Mouse (Mus musculus) forebrain, postnatal 0 days (tissue): ENCODE results near the gene Pax7. TPM values are rescaled to one million over a fixed set of nuclear protein-coding genes. Genes with fewer than 3 reads are reported as not detected.

Source experiments
- ATAC-seq: fragments of 200-750 bp; cut with Nextera tagmentation; 2 replicates; pipeline ENCODE4 v1.8.0; 2017; ENCODE audit warnings: mild to moderate bottlenecking, moderate library complexity
- DNase-seq: peaks from one replicate; pipeline ENCODE4 v3.0.0-alpha.2; 2015
- H3K27ac ChIP-seq: fragments of 300-500 bp; sonication (generic); 2 replicates; pipeline ENCODE4 v1.5.1; 2014; ENCODE audit warnings: low read depth, mild to moderate bottlenecking, antibody characterized with exemption, low read length, moderate library complexity, mixed read lengths
- H3K27me3 ChIP-seq: fragments of 300-500 bp; sonication (generic); 2 replicates; pipeline ENCODE4 v1.6.1; 2014; ENCODE audit warnings: mild to moderate bottlenecking, low read length, mixed read lengths; ENCODE audit not compliant: insufficient read depth
- H3K36me3 ChIP-seq: fragments of 300-500 bp; sonication (generic); 2 replicates; pipeline ENCODE4 v1.6.1; 2014; ENCODE audit warnings: mild to moderate bottlenecking, moderate library complexity; ENCODE audit not compliant: insufficient read depth
- H3K4me1 ChIP-seq: fragments of 300-500 bp; sonication (generic); 2 replicates; pipeline ENCODE4 v1.6.1; 2014; ENCODE audit warnings: antibody characterized with exemption; ENCODE audit not compliant: insufficient read depth
- H3K4me2 ChIP-seq: fragments of 300-500 bp; sonication (generic); 2 replicates; pipeline ENCODE4 v1.6.1; 2014; ENCODE audit warnings: low read depth, mild to moderate bottlenecking, moderate library complexity
- H3K4me3 ChIP-seq: fragments of 300-500 bp; sonication (generic); 2 replicates; pipeline ENCODE4 v1.5.1; 2014; ENCODE audit warnings: low read depth, low read length, mixed read lengths
- H3K9ac ChIP-seq: fragments of 300-500 bp; sonication (generic); 2 replicates; pipeline ENCODE4 v1.6.1; 2014; ENCODE audit warnings: mild to moderate bottlenecking
- H3K9me3 ChIP-seq: fragments of 300-500 bp; sonication (generic); 2 replicates; pipeline ENCODE4 v1.6.1; 2016; ENCODE audit warnings: low read length
- CTCF ChIP-seq: sonication (generic); IDR thresholded peaks from 2 replicates; pipeline ENCODE4 v1.5.1; 2016; ENCODE audit warnings: antibody characterized with exemption, control low read depth, low read depth
- WGBS: fragments of 180-500 bp; shearing (Covaris S2); extraction: QIAGEN DNeasy Blood & Tissue Kit; methylation state at CpG from one replicate; pipeline ENCODE4 v1.1.7; 2014; 5-methylcytosine and 5-hydroxymethylcytosine counted together
- polyA plus RNA-seq: library from polyadenylated mRNA; unstranded; fragments of >200 nt; fragmentation: Nextera tagmentation; extraction: Ambion mirVana; gene quantifications from 2 replicates; pipeline ENCODE4 v1.2.1, GENCODE M21; 2015
- total RNA-seq: library from RNA; depleted of rRNA; stranded (reverse); fragments of >200 nt; gene quantifications from 2 replicates; pipeline ENCODE4 v1.2.3, GENCODE M21; 2014

Pax7 gene
- total and polyA plus RNA-seq, 2 experiments from 2014 or later = 0.05 TPM; not detected in 1

DNA sequence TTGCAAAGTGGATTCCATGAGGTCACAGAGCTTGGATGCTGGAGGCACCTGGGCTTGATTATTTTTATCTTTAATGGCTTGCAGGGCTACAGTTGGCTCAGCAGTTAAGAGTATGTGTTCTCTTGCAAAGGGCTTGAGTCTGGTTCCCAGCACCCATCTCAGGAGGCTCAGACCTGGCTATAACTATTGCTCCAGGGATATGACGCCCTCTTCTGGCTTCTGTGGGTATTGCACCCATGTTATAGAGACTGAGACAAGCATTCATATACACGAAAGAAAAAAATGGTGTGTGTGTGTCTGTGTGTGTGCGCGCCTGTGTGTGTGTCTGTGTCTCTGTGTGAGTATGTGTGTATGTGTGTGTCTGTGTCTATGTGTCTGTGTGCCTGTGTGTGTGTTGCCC lies 7.1 kb upstream of the Pax7 start:
- no peak for ATAC-seq
- H3K27me3 ChIP-seq = peaks cover 45% of the 10 kb centered on the region
- no peak for DNase-seq
- H3K4me1 ChIP-seq = no peaks in the 10 kb centered on the region
- no peaks in the 10 kb centered on the region for H3K9me3 ChIP-seq
- no peak overlapping the region for H3K4me2 ChIP-seq
- H3K27ac ChIP-seq = no peak overlapping the region
- 78% methylated on average over 4 of the region's 4 CpGs for WGBS
- H3K4me3 ChIP-seq = no peak overlapping the region
- no peak overlapping the region for H3K9ac ChIP-seq
- no peaks in the 10 kb centered on the region for H3K36me3 ChIP-seq
- TF ChIP-seq CTCF = peak; percentile 31

DNA sequence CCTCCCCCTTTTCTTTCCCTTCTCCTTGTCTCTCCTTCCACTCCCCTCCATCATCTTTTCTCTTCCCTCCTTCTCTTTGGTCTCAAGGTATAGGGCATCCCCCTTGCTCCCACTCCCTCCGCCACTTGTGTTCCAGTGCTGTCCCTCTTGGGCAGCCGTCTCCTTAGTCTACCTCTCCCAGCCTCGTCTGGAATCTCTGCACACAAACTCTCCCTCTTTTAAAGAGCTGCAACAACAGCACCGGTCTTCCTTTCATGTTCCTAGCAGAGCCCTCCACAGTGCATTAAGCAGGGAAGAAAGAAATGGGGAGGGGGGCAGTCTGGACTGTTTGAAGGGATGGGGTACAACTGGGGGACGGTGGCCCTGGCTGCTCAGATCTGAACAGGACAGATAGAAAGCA lies 3.4 kb upstream of the Pax7 start:
- Histone ChIP-seq H3K27me3 (peaks cover 69% of the 10 kb centered on the region), H3K9me3 (no peaks in the 10 kb centered on the region), H3K9ac (no peak overlapping the region), H3K4me1 (no peaks in the 10 kb centered on the region), H3K27ac (no peak overlapping the region), H3K4me3 (no peak overlapping the region), H3K4me2 (no peak overlapping the region), H3K36me3 (no peaks in the 10 kb centered on the region)
- no peak for TF ChIP-seq CTCF
- 7% methylated on average over 5 of the region's 5 CpGs for WGBS
- DNase-seq (no peak), ATAC-seq (no peak)

DNA sequence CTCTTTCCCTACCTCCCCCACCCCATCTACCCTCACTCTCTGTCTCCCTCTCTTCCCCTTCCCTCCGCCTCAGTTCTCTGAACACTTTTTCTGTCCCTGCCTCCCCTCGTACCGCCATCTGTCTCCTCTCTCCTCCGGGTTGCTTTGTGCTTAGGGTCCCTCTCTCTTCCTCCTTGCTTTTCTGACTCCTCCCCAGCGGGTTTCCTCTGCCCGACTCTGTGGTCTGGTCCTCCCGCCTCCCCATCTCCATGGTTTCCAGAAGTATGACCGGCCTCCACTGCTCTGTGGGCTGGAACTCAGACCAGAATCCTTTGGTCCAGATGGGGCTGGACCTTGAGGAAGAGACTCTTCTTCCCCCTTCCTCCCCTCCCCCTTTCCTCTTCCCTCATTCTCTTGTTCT lies 2.9 kb upstream of the Pax7 start:
- Histone ChIP-seq H3K4me3 (no peak overlapping the region), H3K27me3 (peaks cover 69% of the 10 kb centered on the region), H3K36me3 (no peaks in the 10 kb centered on the region), H3K4me1 (no peaks in the 10 kb centered on the region), H3K4me2 (no peak overlapping the region), H3K9me3 (no peaks in the 10 kb centered on the region), H3K9ac (no peak overlapping the region), H3K27ac (no peak overlapping the region)
- no peak for DNase-seq
- peak; percentile 18; the same call in 1 of the 2 replicates for ATAC-seq
- TF ChIP-seq CTCF = no peak
- 5% methylated on average over 8 of the region's 8 CpGs for WGBS

DNA sequence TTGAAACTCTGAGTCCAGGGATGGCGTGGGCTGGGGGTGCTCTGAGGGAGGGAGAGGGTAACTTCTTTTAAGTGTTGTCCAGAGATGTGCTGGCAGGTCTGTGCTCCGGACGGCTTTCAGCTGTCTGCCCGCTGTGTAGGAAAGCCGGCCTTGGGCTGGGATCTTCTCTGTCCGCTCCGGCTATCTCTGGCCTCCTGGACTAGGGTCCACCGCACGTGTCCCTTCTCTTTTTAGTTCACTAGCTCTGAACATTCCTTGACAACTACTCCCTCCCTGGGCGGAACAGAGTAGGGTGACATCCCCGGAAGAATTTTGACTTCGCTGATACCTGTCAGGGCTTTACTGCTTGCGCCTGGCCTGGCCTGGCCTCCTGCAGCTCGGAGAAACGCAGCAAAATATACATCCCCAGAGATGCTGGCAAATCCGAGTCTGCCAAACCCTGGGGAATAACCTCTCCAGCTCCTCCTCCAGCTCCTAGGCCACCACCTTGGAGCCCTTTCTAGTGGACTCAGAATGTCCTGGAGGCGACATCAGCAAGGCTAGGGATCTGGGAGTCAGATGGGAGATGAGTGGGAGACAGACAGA lies 581 bp upstream of the Pax7 start:
- no peak for TF ChIP-seq CTCF
- ATAC-seq (no peak), DNase-seq (no peak)
- H3K4me3 ChIP-seq = no peak overlapping the region
- H3K9me3 ChIP-seq = no peaks in the 10 kb centered on the region
- H3K36me3 ChIP-seq = no peaks in the 10 kb centered on the region
- no peaks in the 10 kb centered on the region for H3K4me1 ChIP-seq
- peaks cover 85% of the 10 kb centered on the region for H3K27me3 ChIP-seq
- 10% methylated on average over 17 of the region's 17 CpGs for WGBS
- H3K9ac ChIP-seq = no peak overlapping the region
- H3K27ac ChIP-seq = no peak overlapping the region
- no peak overlapping the region for H3K4me2 ChIP-seq

DNA sequence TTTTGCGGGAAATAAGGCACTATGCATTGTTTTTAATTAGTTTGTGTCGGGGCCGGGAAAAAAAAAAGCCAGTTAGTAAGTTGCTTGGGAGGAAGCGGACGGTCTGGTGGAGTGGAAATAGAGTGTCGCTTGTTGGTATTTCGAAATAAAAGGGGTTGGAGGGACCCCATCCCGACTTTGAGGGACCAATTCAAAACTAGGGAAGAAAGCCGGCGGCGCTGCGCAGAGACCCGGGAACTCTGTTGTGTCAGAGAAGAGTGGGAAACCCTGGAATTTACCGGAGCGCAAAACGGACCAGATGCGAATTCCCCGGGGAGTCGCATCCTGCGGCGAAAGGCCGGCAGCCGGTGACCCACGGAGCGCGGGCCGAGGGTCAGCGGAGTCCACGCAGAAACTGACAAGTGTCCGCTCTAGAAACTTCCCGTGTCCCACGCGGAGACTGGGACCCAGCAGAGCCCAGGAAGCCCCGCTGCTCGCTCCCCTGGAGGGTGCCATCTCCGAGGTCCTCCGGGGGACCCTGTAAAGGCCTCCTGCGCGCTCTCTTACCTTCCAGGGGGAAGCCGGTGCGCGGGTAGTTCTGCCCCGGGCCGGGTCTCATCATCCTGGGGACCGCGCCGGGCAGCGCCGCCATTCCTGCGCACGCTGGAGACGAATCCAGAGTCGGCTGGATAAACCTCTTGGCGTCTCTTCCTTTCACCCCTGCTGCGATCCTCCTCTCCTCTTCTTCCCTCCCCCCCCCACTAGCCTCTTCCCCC lies 870 bp downstream of the Pax7 start:
- Histone ChIP-seq H3K27ac (no peak overlapping the region), H3K9ac (no peak overlapping the region), H3K4me2 (no peak overlapping the region), H3K9me3 (no peaks in the 10 kb centered on the region), H3K4me1 (no peaks in the 10 kb centered on the region), H3K36me3 (no peaks in the 10 kb centered on the region), H3K27me3 (peaks cover 88% of the 10 kb centered on the region), H3K4me3 (no peak overlapping the region)
- no peak for DNase-seq
- under 1% methylated on average over 55 of the region's 55 CpGs for whole genome bisulfite sequencing
- no peak for TF ChIP-seq CTCF
- no peak for ATAC-seq

DNA sequence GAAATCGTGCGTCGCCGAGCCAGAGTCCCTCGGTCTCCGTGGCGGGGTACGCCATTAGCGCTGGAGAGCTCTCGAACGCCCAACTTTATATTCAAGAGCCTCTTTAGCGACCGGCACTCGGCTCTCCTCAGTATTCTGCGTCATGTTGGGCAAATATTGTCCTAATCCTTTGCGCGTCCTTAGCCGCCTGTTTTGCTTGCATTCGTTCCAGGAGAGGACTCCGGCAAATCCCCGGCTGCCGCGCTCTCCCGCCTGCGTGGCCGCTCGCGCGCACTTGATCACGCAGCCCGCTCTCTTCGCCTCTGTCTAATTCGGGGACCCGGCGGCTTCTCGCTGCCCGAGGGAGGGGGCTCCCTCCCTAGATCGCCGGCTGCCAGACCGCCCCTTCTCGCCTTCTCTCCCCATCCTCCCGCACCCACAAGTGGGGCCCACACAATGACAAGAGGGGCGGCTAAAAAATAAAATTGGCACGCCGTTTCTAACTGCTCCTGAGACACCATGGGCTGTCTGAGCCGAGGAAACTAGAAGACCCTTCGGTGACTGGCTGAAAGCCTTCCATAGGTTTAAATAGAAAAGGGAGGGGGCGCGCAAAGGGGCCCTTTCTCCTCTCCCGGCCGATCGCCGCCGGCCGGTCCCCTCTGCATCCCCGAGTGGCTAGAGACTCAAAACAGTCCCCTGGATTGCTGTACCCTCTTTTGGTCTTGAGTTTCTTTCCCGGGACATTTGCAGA lies 1.7 kb downstream of the Pax7 start:
- ATAC-seq (no peak), DNase-seq (peak; percentile 69)
- TF ChIP-seq CTCF = no peak
- no peak overlapping the region for H3K9ac ChIP-seq
- H3K36me3 ChIP-seq = no peaks in the 10 kb centered on the region
- H3K27ac ChIP-seq = no peak overlapping the region
- peaks cover 88% of the 10 kb centered on the region for H3K27me3 ChIP-seq
- WGBS = under 1% methylated on average over 57 of the region's 57 CpGs
- H3K4me1 ChIP-seq = no peaks in the 10 kb centered on the region
- no peaks in the 10 kb centered on the region for H3K9me3 ChIP-seq
- no peak overlapping the region for H3K4me3 ChIP-seq
- no peak overlapping the region for H3K4me2 ChIP-seq
